Mouse (Mus musculus): ENCODE results near the gene Cyld. TPM values are rescaled to one million over a fixed set of nuclear protein-coding genes. Genes with fewer than 3 reads are reported as not detected.

Gene Cyld
- polyA plus RNA-seq, 1 experiment, result not detected

DNA sequence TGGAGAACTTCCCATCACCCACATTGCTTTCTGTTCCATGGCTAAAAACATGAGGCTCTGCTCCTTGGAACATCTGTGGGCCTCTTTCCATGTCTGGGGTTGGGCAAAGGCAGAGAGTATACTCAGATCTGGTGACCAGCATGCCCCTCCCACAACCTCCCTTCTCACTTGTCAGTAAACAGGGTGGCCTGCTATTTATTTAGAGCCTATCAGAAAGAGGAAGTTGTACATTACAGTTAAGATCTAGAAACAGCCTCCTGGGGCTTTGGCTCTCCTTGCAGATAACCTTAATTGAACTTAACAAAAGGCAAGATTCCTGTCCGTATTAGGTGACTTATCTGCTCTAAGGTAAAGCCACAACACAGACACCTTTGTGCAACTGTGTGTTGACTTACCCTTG, 30.4 kb upstream of the Cyld start:
- H3K27ac ChIP-seq (ENCODE audit: insufficient read depth, low read depth, low read length), result no peak overlapping the region
- no peak overlapping the region for H3K4me3 ChIP-seq (ENCODE audit: insufficient read depth, low read depth, low read length)
- TF ChIP-seq POLR2A (IDR thresholded peaks at IDR 0.05; ENCODE audit: insufficient read depth, low read depth, low read length) (no peak), CTCF (IDR thresholded peaks at IDR 0.05; ENCODE audit: insufficient read depth, low read depth, low read length) (no peak)
- peaks cover 20% of the 10 kb centered on the region for H3K4me1 ChIP-seq (ENCODE audit: control insufficient read depth, insufficient read depth, low read length)
- WGBS, result 85% methylated on average over 1 of the region's 1 CpGs

DNA sequence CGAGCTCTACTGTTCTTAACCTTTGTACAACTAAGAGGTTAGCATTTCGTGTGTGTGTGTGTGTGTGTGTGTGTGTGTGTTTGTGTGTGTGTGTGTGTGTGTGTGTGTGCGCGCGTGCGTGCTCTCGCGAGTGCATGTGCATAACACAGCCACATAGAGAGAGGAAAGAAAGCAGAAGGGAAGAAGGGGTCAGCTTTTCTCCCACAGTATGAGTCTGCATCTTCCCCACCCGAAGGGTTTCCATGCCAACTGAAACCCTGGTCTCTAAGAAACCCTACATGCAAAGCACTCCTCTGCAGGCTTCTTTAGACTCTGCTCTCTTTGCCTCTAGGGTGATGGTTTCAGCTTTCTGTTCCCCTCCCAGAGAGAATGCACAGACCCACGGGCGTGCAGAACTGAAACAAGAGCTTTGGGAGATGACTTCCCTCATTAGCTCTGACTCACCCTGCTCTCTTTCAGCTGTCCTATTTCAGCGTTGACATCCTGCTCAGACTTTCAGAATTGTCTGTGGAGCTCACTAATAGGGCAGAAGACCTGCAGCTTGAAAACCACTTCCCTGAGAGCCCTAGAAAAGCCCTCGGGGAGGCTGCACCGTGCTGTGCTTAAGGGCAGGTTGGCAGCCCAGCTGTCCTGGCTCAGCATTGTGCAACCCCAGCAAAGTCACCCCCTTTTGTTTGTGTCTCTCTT, 28.3 kb upstream of the Cyld start:
- peak overlapping the region; percentile 63 for H3K27ac ChIP-seq (ENCODE audit: insufficient read depth, low read depth, low read length)
- 19% methylated on average over 14 of the region's 14 CpGs for WGBS
- no peak overlapping the region for H3K4me3 ChIP-seq (ENCODE audit: insufficient read depth, low read depth, low read length)
- H3K4me1 ChIP-seq (ENCODE audit: control insufficient read depth, insufficient read depth, low read length), result peaks cover 22% of the 10 kb centered on the region
- TF ChIP-seq CTCF (IDR thresholded peaks at IDR 0.05; ENCODE audit: insufficient read depth, low read depth, low read length), result no peak
- no peak for TF ChIP-seq POLR2A (IDR thresholded peaks at IDR 0.05; ENCODE audit: insufficient read depth, low read depth, low read length)

DNA sequence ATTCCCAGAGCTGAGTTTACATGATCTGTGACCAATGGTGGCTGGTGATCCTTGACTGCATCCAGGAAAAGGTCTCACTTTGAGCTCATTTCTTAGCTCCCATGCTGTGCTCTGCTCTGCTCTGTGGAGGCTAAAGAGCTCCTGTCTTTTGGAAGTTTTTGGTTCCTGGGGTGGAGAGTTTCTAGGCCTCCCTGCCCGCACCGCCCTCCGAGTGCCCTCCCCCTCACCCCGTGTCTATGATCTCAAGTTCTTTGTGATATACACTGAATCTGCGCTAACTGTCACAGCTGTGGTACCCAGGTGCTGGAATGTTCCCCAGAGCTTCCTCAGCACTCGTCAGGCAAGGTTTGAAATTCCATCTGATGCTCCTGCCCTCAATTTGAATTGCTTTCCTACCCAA, 26.0 kb upstream of the Cyld start:
- H3K4me3 ChIP-seq (ENCODE audit: insufficient read depth, low read depth, low read length), result no peak overlapping the region
- no peak overlapping the region for H3K27ac ChIP-seq (ENCODE audit: insufficient read depth, low read depth, low read length)
- TF ChIP-seq POLR2A (IDR thresholded peaks at IDR 0.05; ENCODE audit: insufficient read depth, low read depth, low read length), result no peak
- no peak for TF ChIP-seq CTCF (IDR thresholded peaks at IDR 0.05; ENCODE audit: insufficient read depth, low read depth, low read length)
- H3K4me1 ChIP-seq (ENCODE audit: control insufficient read depth, insufficient read depth, low read length), result peaks cover 27% of the 10 kb centered on the region
- WGBS, result 91% methylated on average over 6 of the region's 6 CpGs

DNA sequence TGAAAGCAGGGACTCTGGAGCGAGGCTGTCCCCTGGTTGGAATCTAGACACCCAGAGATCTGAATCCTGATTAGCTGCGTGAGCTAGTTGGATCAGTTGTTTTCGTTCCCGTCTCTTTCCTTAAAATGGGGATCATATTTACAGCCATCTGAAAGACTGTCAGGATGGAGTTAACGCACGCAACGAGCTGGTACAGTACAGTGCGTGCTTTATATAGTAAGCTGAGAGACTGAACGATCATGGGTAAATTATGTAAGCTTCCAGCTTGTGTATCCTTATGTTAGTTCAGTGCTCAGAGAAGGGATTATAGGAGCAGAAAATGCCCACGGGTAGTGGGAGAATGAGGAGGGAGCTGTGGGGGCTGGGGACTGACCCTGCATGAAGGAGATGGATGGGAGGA, 25.3 kb upstream of the Cyld start:
- Histone ChIP-seq H3K27ac (ENCODE audit: insufficient read depth, low read depth, low read length) (no peak overlapping the region), H3K4me1 (ENCODE audit: control insufficient read depth, insufficient read depth, low read length) (peaks cover 27% of the 10 kb centered on the region), H3K4me3 (ENCODE audit: insufficient read depth, low read depth, low read length) (no peak overlapping the region)
- 71% methylated on average over 10 of the region's 10 CpGs for WGBS
- TF ChIP-seq CTCF (IDR thresholded peaks at IDR 0.05; ENCODE audit: insufficient read depth, low read depth, low read length) (no peak), POLR2A (IDR thresholded peaks at IDR 0.05; ENCODE audit: insufficient read depth, low read depth, low read length) (no peak)

DNA sequence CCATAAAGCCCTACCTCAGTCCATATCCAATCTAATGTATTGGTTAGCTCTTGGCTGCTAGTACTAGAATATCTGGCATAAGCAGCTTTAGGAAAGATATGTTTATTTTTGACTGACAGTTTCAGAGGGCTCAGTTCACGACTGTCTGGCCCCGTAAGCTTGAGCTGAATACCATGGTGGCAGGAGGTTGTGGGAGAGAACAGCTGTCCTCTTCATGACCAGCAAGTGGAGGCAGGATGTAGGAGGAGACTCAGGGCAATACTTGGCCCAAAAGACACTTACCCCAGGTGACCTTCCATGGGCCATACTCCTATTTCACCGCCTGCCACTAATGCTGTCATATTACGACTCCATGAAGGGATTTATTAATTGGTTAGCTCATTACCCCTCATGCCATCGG, 23.0 kb upstream of the Cyld start:
- WGBS, result 91% methylated on average over 5 of the region's 5 CpGs
- Histone ChIP-seq H3K4me3 (ENCODE audit: insufficient read depth, low read depth, low read length) (no peak overlapping the region), H3K27ac (ENCODE audit: insufficient read depth, low read depth, low read length) (no peak overlapping the region), H3K4me1 (ENCODE audit: control insufficient read depth, insufficient read depth, low read length) (peaks cover 20% of the 10 kb centered on the region; the same call in 1 of the 2 replicates)
- TF ChIP-seq CTCF (IDR thresholded peaks at IDR 0.05; ENCODE audit: insufficient read depth, low read depth, low read length), result no peak

DNA sequence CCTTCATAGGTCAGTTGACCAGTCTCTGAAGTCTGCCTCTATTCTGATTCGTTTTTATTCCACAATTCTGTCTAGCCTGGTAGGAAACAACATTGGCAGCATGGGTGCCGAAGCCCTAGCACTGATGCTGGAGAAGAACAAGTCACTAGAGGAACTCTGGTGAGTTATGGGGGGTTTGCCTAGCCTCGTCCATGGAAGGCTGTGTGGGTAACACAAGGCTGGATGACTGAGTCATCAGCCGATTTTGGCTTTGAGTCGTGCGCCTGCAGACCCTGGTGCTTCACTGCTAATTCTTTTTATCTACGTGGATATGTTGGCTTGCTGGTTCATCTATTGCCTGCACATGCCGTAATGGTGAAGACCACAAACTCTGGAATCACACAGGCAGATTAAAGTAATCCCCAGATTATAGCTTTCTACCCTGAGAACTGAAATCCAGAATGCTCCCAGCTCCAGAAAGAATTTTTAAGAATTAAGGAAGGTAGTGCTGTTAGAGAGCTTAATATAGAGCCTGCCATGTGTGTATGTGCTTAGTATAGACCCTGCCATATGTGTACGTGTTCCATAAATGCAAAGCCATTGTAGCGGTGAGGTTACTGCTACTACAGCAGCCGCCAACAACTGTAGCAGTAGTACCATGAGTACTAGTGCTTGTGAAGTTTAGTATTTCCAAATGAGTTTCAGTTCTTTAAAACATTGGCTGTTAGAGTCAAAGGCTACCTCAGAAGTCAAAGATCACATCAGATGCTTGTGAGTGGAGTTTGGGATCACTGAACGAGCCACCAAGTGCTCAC, 21.3 kb upstream of the Cyld start:
- 76% methylated on average over 12 of the region's 12 CpGs for WGBS
- TF ChIP-seq CTCF (IDR thresholded peaks at IDR 0.05; ENCODE audit: insufficient read depth, low read depth, low read length) (no peak), POLR2A (IDR thresholded peaks at IDR 0.05; ENCODE audit: insufficient read depth, low read depth, low read length) (no peak)
- Histone ChIP-seq H3K4me1 (ENCODE audit: control insufficient read depth, insufficient read depth, low read length) (peaks cover 7% of the 10 kb centered on the region; the same call in 1 of the 2 replicates), H3K4me3 (ENCODE audit: insufficient read depth, low read depth, low read length) (no peak overlapping the region), H3K27ac (ENCODE audit: insufficient read depth, low read depth, low read length) (no peak overlapping the region)

DNA sequence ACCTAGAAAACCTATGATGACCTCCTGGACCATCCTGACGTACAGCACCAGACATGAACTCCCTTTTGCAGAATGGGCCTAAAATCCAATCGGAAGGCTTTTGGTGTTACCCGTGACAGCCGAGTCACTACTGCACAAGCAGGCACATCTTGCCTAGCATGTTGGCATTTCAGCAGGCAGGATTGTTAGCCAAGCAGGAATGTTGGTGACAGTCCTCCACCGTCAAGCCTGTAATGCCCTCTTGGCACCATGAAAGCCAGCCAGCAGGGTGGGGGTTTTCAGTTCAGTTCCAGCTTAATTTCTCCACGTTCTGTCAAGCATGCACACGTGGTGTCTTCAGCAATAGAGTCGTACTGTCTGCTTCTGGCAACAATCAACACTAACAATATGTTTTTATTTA, 19.8 kb upstream of the Cyld start:
- TF ChIP-seq POLR2A (IDR thresholded peaks at IDR 0.05; ENCODE audit: insufficient read depth, low read depth, low read length) (no peak), CTCF (IDR thresholded peaks at IDR 0.05; ENCODE audit: insufficient read depth, low read depth, low read length) (no peak)
- 78% methylated on average over 8 of the region's 8 CpGs for WGBS
- Histone ChIP-seq H3K27ac (ENCODE audit: insufficient read depth, low read depth, low read length) (no peak overlapping the region), H3K4me3 (ENCODE audit: insufficient read depth, low read depth, low read length) (no peak overlapping the region), H3K4me1 (ENCODE audit: control insufficient read depth, insufficient read depth, low read length) (peaks cover 5% of the 10 kb centered on the region; the same call in 1 of the 2 replicates)

DNA sequence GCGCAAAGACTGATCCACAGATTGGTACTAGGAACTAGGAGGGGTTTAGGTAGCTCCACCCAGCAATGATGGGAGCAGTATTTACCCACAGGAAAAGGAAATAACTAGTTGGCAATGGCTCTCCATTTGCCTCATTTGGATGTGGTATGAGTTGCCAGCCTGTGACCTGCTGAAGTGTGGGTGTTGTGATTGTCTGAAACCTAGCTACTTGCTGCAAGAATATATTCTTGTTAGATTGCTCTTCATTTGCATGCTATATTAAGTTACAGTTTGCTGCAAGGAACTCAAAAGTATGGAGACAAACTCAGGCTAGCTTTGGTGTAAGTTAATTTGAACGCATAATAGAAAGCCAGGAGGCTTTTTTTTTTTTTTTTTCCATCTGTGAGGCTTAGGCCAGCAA, 16.3 kb upstream of the Cyld start:
- Histone ChIP-seq H3K27ac (ENCODE audit: insufficient read depth, low read depth, low read length) (no peak overlapping the region), H3K4me1 (ENCODE audit: control insufficient read depth, insufficient read depth, low read length) (no peaks in the 10 kb centered on the region), H3K4me3 (ENCODE audit: insufficient read depth, low read depth, low read length) (no peak overlapping the region)
- TF ChIP-seq POLR2A (IDR thresholded peaks at IDR 0.05; ENCODE audit: insufficient read depth, low read depth, low read length) (no peak), CTCF (IDR thresholded peaks at IDR 0.05; ENCODE audit: insufficient read depth, low read depth, low read length) (no peak)
- WGBS, result 82% methylated on average over 2 of the region's 2 CpGs

DNA sequence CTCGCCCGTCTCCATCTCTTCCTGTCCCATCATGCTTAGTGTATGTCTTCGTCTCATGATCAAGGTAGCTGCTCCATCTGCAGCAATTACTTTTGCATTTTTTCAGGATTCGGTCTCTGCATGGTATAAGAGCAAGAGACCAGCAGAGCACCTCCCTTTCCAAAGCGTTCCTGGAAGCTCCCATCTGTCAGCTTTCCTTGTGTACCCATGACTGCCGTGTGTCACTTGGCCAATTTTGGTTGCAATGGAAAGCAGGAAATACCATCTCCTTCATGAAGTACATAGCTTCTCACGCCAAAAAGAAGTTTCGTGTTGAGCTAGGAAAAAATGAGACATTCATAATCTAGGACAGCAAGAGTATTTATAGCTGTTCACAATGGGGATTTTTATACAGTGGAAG, 15.8 kb upstream of the Cyld start:
- Histone ChIP-seq H3K4me1 (ENCODE audit: control insufficient read depth, insufficient read depth, low read length) (no peaks in the 10 kb centered on the region), H3K27ac (ENCODE audit: insufficient read depth, low read depth, low read length) (no peak overlapping the region), H3K4me3 (ENCODE audit: insufficient read depth, low read depth, low read length) (no peak overlapping the region)
- TF ChIP-seq CTCF (IDR thresholded peaks at IDR 0.05; ENCODE audit: insufficient read depth, low read depth, low read length), result no peak
- 93% methylated on average over 8 of the region's 8 CpGs for WGBS

Data from olfactory bulb, adult 2 months (tissue).